Mouse (Mus musculus) CH12.LX (cell line): ENCODE data around the gene Atad1. TPM values are rescaled to one million over a fixed set of nuclear protein-coding genes. Genes with fewer than 3 reads are reported as not detected.

ENCODE experiments used
- DNase-seq: peaks from one replicate; pipeline ENCODE4 v3.0.0-alpha.2; 2013; ENCODE audit errors: extremely low read depth
- H3K27ac ChIP-seq: 2 replicates; pipeline ENCODE4 v1.5.1; 2012; ENCODE audit warnings: low read depth, mild to moderate bottlenecking, control low read depth, moderate library complexity; ENCODE audit not compliant: insufficient read depth
- H3K27me3 ChIP-seq: replicated peaks from 2 replicates; pipeline ENCODE3; 2012; ENCODE audit warnings: inconsistent platforms
- H3K36me3 ChIP-seq, 2 experiments: replicated peaks in 1 of 2; 2 replicates each; pipeline versions ENCODE3 to v1.6.1; 2012; ENCODE audit warnings: inconsistent platforms in 1 of 2, low read length in 1 of 2, mild to moderate bottlenecking in 1 of 2, mixed read lengths in 1 of 2, moderate library complexity in 1 of 2; ENCODE audit not compliant: control insufficient read depth in 1 of 2, insufficient read depth in 1 of 2
- H3K4me1 ChIP-seq, 2 experiments: 2 replicates each; pipeline ENCODE4 v1.6.1; 2012; ENCODE audit warnings: inconsistent platforms in 1 of 2, moderate library complexity in 1 of 2; ENCODE audit not compliant: insufficient read depth in 2 of 2, control insufficient read depth in 1 of 2
- H3K4me2 ChIP-seq: 2 replicates; pipeline ENCODE4 v1.6.1; 2012; ENCODE audit warnings: low read depth, mild to moderate bottlenecking, control low read depth; ENCODE audit not compliant: poor library complexity, insufficient read depth, severe bottlenecking
- H3K4me3 ChIP-seq, 3 experiments: fragments of 150-350 bp in 1 of 3; sonication (generic) in 1 of 3; replicated peaks in 1 of 3; 2 replicates each; pipeline versions ENCODE3 to v1.5.1; 2011 to 2012; ENCODE audit warnings: low read depth in 2 of 3, low read length in 2 of 3, mild to moderate bottlenecking in 2 of 3, moderate library complexity in 2 of 3, control low read depth in 1 of 3, improper control_type of control experiment in 1 of 3, inconsistent platforms in 1 of 3, mixed read lengths in 1 of 3; ENCODE audit not compliant: poor library complexity in 1 of 3
- H3K79me2 ChIP-seq: replicated peaks from 2 replicates; pipeline ENCODE4 v1.6.1; 2012; ENCODE audit warnings: mild to moderate bottlenecking, moderate library complexity; ENCODE audit not compliant: control insufficient read depth, poor library complexity, insufficient read depth, severe bottlenecking; ENCODE audit errors: extremely low read depth
- H3K9ac ChIP-seq: 2 replicates; pipeline ENCODE4 v1.6.1; 2012; ENCODE audit warnings: low read depth, mild to moderate bottlenecking, control low read depth, moderate library complexity; ENCODE audit not compliant: insufficient read depth
- H3K9me3 ChIP-seq: replicated peaks from 2 replicates; pipeline ENCODE3; 2012; ENCODE audit warnings: low read length, inconsistent platforms, mixed read lengths
- BHLHE40 ChIP-seq: IDR thresholded peaks from 2 replicates; pipeline ENCODE4 v1.6.1; 2011; ENCODE audit warnings: mild to moderate bottlenecking, low read depth, low read length, improper control_type of control experiment
- CHD1 ChIP-seq: IDR thresholded peaks from 2 replicates; pipeline ENCODE4 v1.6.1; 2012; ENCODE audit warnings: low read depth, low read length, improper control_type of control experiment, inconsistent platforms
- CHD2 ChIP-seq: IDR thresholded peaks from 2 replicates; pipeline ENCODE4 v1.6.1; 2011; ENCODE audit warnings: low read length, improper control_type of control experiment
- CTCF ChIP-seq, 2 experiments: IDR thresholded peaks in 1 of 2; conservative IDR thresholded peaks in 1 of 2; 2 replicates each; pipeline ENCODE4 v1.5.1; 2011 to 2012; ENCODE audit warnings: low read depth in 2 of 2, low read length in 2 of 2, improper control_type of control experiment in 1 of 2, inconsistent platforms in 1 of 2, mild to moderate bottlenecking in 1 of 2, moderate library complexity in 1 of 2
- E2F4 ChIP-seq: IDR thresholded peaks from 2 replicates; pipeline ENCODE4 v1.6.1; 2011; ENCODE audit warnings: low read depth, low read length, improper control_type of control experiment; ENCODE audit not compliant: insufficient replicate concordance
- ELF1 ChIP-seq: IDR thresholded peaks from 2 replicates; pipeline ENCODE4 v1.6.1; 2014; ENCODE audit warnings: low read depth, mild to moderate bottlenecking, inconsistent platforms, low read length, improper control_type of control experiment
- EP300 ChIP-seq: IDR thresholded peaks from 2 replicates; pipeline ENCODE4 v1.6.1; 2011; ENCODE audit warnings: low read length, improper control_type of control experiment
- ETS1 ChIP-seq: conservative IDR thresholded peaks from 2 replicates; pipeline ENCODE4 v1.6.1; 2012; ENCODE audit warnings: low read depth, mild to moderate bottlenecking, inconsistent platforms, low read length, improper control_type of control experiment, moderate library complexity
- GABPA ChIP-seq: IDR thresholded peaks from 2 replicates; pipeline ENCODE4 v1.6.1; 2012; ENCODE audit warnings: low read depth, low read length, improper control_type of control experiment, inconsistent platforms; ENCODE audit not compliant: insufficient replicate concordance
- HCFC1 ChIP-seq: IDR thresholded peaks from 2 replicates; pipeline ENCODE4 v1.6.1; 2012; ENCODE audit warnings: low read depth, mild to moderate bottlenecking, inconsistent platforms, low read length, improper control_type of control experiment
- JUN ChIP-seq: IDR thresholded peaks from 2 replicates; pipeline ENCODE4 v1.6.1; 2011; ENCODE audit warnings: low read depth, mild to moderate bottlenecking, low read length, improper control_type of control experiment, moderate library complexity; ENCODE audit not compliant: insufficient read depth
- JUND ChIP-seq: conservative IDR thresholded peaks from 2 replicates; pipeline ENCODE4 v1.6.1; 2011; ENCODE audit warnings: low read depth, low read length, improper control_type of control experiment
- KAT2A ChIP-seq: IDR thresholded peaks from 2 replicates; pipeline ENCODE4 v1.6.1; 2012; ENCODE audit warnings: low read length, improper control_type of control experiment, inconsistent platforms; ENCODE audit not compliant: insufficient replicate concordance
- MAFK ChIP-seq: IDR thresholded peaks from 2 replicates; pipeline ENCODE4 v1.6.1; 2011; ENCODE audit warnings: low read length, improper control_type of control experiment; ENCODE audit not compliant: insufficient replicate concordance
- MAX ChIP-seq: IDR thresholded peaks from 2 replicates; pipeline ENCODE4 v1.6.1; 2011; ENCODE audit warnings: low read length, improper control_type of control experiment
- MAZ ChIP-seq: IDR thresholded peaks from 2 replicates; pipeline ENCODE4 v1.6.1; 2012; ENCODE audit warnings: low read depth, mild to moderate bottlenecking, inconsistent platforms, low read length, improper control_type of control experiment, moderate library complexity
- MEF2A ChIP-seq: IDR thresholded peaks from 2 replicates; pipeline ENCODE4 v1.6.1; 2014; ENCODE audit warnings: low read depth, mild to moderate bottlenecking, inconsistent platforms, low read length, improper control_type of control experiment, borderline replicate concordance
- MYC ChIP-seq: IDR thresholded peaks from 2 replicates; pipeline ENCODE4 v1.6.1; 2011; ENCODE audit warnings: low read depth, mild to moderate bottlenecking, improper control_type of control experiment, low read length
- NELFE ChIP-seq: IDR thresholded peaks from 2 replicates; pipeline ENCODE4 v1.6.1; 2011; ENCODE audit warnings: low read depth, low read length, improper control_type of control experiment
- NRF1 ChIP-seq: IDR thresholded peaks from 2 replicates; pipeline ENCODE4 v1.6.1; 2014; ENCODE audit warnings: low read depth, mild to moderate bottlenecking, inconsistent platforms, low read length, improper control_type of control experiment, moderate library complexity
- PAX5 ChIP-seq: IDR thresholded peaks from 2 replicates; pipeline ENCODE4 v1.6.1; 2012; ENCODE audit warnings: low read length, inconsistent platforms, mixed read lengths
- POLR2A ChIP-seq: IDR thresholded peaks from 2 replicates; pipeline ENCODE4 v1.6.1; 2011; ENCODE audit warnings: low read depth, mild to moderate bottlenecking, improper control_type of control experiment, low read length
- POLR2AphosphoS2 ChIP-seq: IDR thresholded peaks from 2 replicates; pipeline ENCODE4 v1.6.1; 2011; ENCODE audit warnings: low read depth, low read length, improper control_type of control experiment
- RAD21 ChIP-seq: IDR thresholded peaks from 2 replicates; pipeline ENCODE4 v1.6.1; 2011; ENCODE audit warnings: low read depth, mild to moderate bottlenecking, low read length, improper control_type of control experiment, moderate library complexity
- SMC3 ChIP-seq: IDR thresholded peaks from 2 replicates; pipeline ENCODE4 v1.6.1; 2011; ENCODE audit warnings: low read depth, low read length, improper control_type of control experiment
- TBP ChIP-seq: conservative IDR thresholded peaks from 2 replicates; pipeline ENCODE4 v1.6.1; 2011; ENCODE audit warnings: low read depth, low read length, improper control_type of control experiment
- TCF12 ChIP-seq: IDR thresholded peaks from 2 replicates; pipeline ENCODE4 v1.6.1; 2014; ENCODE audit warnings: low read depth, mild to moderate bottlenecking, inconsistent platforms, low read length, improper control_type of control experiment
- UBTF ChIP-seq: IDR thresholded peaks from 2 replicates; pipeline ENCODE4 v1.6.1; 2012; ENCODE audit warnings: low read depth, mild to moderate bottlenecking, inconsistent platforms, low read length, improper control_type of control experiment, moderate library complexity
- USF1 ChIP-seq: IDR thresholded peaks from 2 replicates; pipeline ENCODE4 v1.6.1; 2014; ENCODE audit warnings: low read depth, mild to moderate bottlenecking, inconsistent platforms, low read length, improper control_type of control experiment
- USF2 ChIP-seq: conservative IDR thresholded peaks from 2 replicates; pipeline ENCODE4 v1.6.1; 2011; ENCODE audit warnings: low read depth, low read length, improper control_type of control experiment
- ZC3H11A ChIP-seq: IDR thresholded peaks from 2 replicates; pipeline ENCODE4 v1.6.1; 2012; ENCODE audit warnings: low read depth, mild to moderate bottlenecking, inconsistent platforms, low read length, improper control_type of control experiment
- ZKSCAN1 ChIP-seq: IDR thresholded peaks from 2 replicates; pipeline ENCODE4 v1.6.1; 2012; ENCODE audit warnings: low read depth, inconsistent platforms, low read length, improper control_type of control experiment, borderline replicate concordance
- ZMIZ1 ChIP-seq: IDR thresholded peaks from 2 replicates; pipeline ENCODE4 v1.6.1; 2012; ENCODE audit warnings: low read depth, mild to moderate bottlenecking, inconsistent platforms, low read length, improper control_type of control experiment
- ZNF384 ChIP-seq: IDR thresholded peaks from 2 replicates; pipeline ENCODE4 v1.6.1; 2012; ENCODE audit warnings: low read depth, low read length, improper control_type of control experiment, inconsistent platforms
- dilution Hi-C: fragments of 300-500 bp; cut with MboI; formaldehyde crosslinking; loops from 2 replicates; pipeline ENCODE4 v1.14.3; 2020; ENCODE audit warnings: low sequenced_read_pairs; ENCODE audit not compliant: extremely low pct_unique_long_range_greater_than_20kb, extremely low pct_ligation_motif_present
- in situ Hi-C: fragments of 300-500 bp; cut with MboI; formaldehyde crosslinking; loops from 3 replicates; pipeline ENCODE4 v1.14.3; 2019; ENCODE audit warnings: low sequenced_read_pairs, low pct_ligation_motif_present, low pct_unique_long_range_greater_than_20kb, mixed read lengths
- polyA plus RNA-seq: library from polyadenylated mRNA; unstranded; fragments of >175 nt; gene quantifications from 2 replicates; pipeline ENCODE4 v1.2.1, GENCODE M21; 2012; ENCODE audit warnings: low read depth; ENCODE audit not compliant: insufficient read length
- total RNA-seq, 2 experiments: library from RNA; depleted of rRNA; stranded (reverse); fragments of 300-350 nt in 1 of 2; fragments of >200 nt in 1 of 2; gene quantifications; 2 replicates each; pipeline ENCODE4 v1.2.3; 2012 to 2014

The Atad1 gene
- total and polyA plus RNA-seq, 3 experiments, result 78.5 to 268 (median 103) TPM

DNA sequence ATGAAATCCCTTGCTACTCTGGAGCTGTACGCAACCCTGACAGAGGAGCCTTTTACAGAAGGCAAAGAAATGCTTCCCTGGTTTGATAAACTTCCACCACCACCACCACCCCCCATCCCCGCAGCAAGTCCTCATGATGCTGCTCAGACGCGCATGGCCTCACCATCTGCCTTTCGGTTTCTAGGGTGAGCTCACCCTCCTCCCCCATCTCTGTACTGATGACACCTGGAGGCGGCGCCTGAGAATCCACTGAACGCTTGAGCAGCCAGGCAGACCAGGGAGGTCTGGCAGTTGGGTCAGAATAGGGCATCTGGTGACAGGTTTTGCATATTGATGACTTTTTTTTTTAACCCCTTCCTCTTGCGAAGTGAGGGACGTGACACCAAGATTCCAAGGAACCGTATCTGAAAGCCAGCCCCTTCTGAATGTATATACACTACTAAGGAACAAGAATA, 27.0 kb downstream of the Atad1 start (continued):
- TF ChIP-seq POLR2AphosphoS2 (peak; percentile 72; the same call in 1 of the 2 replicates), RAD21 (no peak), MAFK (peak; percentile 93), ZKSCAN1 (no peak), CHD1 (peak; percentile 76), MAX (peak; percentile 71), TCF12 (peak; percentile 99), ZNF384 (peak; percentile 98), GABPA (no peak), CTCF (conservative IDR thresholded peaks at IDR 0.05 in 1 of 2, IDR thresholded peaks at IDR 0.05 in 1 of 2; ENCODE audit: low read depth in 2 of 2, low read length in 2 of 2) (no peak; a peak in 1 of 4 replicates), JUN (peak; percentile 83), MYC (peak; percentile 96), USF2 (no peak), KAT2A (no peak), HCFC1 (no peak)

GRCm38 (mm10) chr19:32711761-32712541, 27.6 kb downstream of the Atad1 start:
- Histone ChIP-seq H3K9me3 (no peaks in the 10 kb centered on the region), H3K4me3 (peak overlapping the region; percentile 68 to 80 (median 68)), H3K9ac (peak overlapping the region; percentile 96), H3K27me3 (no peaks in the 10 kb centered on the region), H3K4me2 (peak overlapping the region; percentile 57), H3K79me2 (peaks cover 42% of the 10 kb centered on the region), H3K4me1 (peaks cover 10 to 41% of the 10 kb centered on the region in 2 experiments), H3K27ac (peak overlapping the region; percentile 98), H3K36me3 (peaks cover 4 to 10% of the 10 kb centered on the region in 2 experiments)
- peak; percentile 88 for DNase-seq
- in situ Hi-C loops (loop anchor here (5.0 to 10.0 kb wide), 2 partner anchors 515 to 653 kb away; no protein-coding TSS in a partner anchor), dilution Hi-C loops (no loop called here)
- no peak for TF ChIP-seq PAX5
- peak; percentile 5; the same call in 1 of the 2 replicates for TF ChIP-seq MAX
- no peak for TF ChIP-seq CHD2
- TF ChIP-seq MAFK, result no peak
- no peak for TF ChIP-seq JUND
- peak; percentile 84 for TF ChIP-seq UBTF
- no peak for TF ChIP-seq ETS1
- TF ChIP-seq TBP, result peak; percentile 63; the same call in 1 of the 2 replicates
- TF ChIP-seq SMC3, result no peak
- TF ChIP-seq ZKSCAN1, result no peak
- no peak for TF ChIP-seq EP300
- no peak for TF ChIP-seq BHLHE40
- no peak for TF ChIP-seq E2F4
- peak; percentile 89 for TF ChIP-seq NRF1
- no peak for TF ChIP-seq JUN
- TF ChIP-seq POLR2A, result peak; percentile 93
- no peak for TF ChIP-seq MYC
- peak; percentile 79 for TF ChIP-seq NELFE
- no peak for TF ChIP-seq USF1
- TF ChIP-seq MEF2A, result no peak
- TF ChIP-seq ZC3H11A, result no peak
- no peak for TF ChIP-seq ZMIZ1
- TF ChIP-seq RAD21, result no peak
- no peak for TF ChIP-seq KAT2A
- TF ChIP-seq HCFC1, result peak; percentile 76
- TF ChIP-seq MAZ, result no peak
- no peak; the same call in 1 of the 2 replicates for TF ChIP-seq CHD1
- TF ChIP-seq ELF1, result peak; percentile 84
